Mouse (Mus musculus): ENCODE data around the gene Fto. TPM values are rescaled to one million over a fixed set of nuclear protein-coding genes. Genes with fewer than 3 reads are reported as not detected.

The Fto gene
- polyA plus RNA-seq, 1 experiment from 2014 or later = 176 TPM

GRCm38 (mm10) chr8:91712731-91713569 lies 399.6 kb downstream of the Fto start:
- ATAC-seq (replicated peaks) = no peak; the same call in 1 of the 2 replicates

DNA sequence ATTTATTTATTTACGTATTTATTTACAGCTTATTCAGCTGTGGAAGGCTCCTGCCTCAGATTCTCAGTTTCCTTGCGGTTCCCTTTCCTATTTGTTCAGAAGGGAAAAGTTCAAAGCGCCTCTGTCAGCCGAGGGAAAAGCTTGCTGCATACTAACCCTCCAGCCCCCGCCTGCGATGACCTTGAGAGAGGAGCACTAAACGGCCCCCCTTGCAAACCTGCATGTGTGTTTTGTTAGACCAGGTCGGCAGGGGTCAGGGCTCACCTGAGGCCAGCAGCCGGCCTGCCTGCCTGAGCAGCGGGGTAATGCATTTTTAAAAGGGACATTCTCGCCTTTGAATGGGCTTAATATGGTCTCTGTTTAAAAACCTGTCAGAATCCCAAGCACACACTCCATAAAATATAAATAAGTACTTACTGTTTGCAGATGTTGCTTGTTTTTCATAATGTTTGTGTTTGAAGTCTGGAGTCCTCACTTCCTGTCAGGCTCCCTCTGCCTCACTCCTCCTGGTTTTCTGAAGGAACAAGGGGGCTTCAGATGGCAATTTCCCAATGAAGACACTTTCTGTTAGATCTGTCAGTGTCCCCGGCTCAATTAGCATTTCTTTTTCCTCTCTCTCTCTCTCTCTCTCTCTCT lies 400.5 kb downstream of the Fto start:
- Histone ChIP-seq H3K4me1 (peaks cover 64% of the 10 kb centered on the region), H3K4me2 (peak overlapping the region; percentile 56), H3K9me3 (no peaks in the 10 kb centered on the region), H3K9ac (peak overlapping the region; percentile 1; the same call in 1 of the 2 replicates), H3K4me3 (peak overlapping the region; percentile 28; the same call in 1 of the 2 replicates), H3K36me3 (replicated peaks) (no peaks in the 10 kb centered on the region), H3K27ac (peak overlapping the region; percentile 58; the same call in 1 of the 2 replicates), H3K27me3 (replicated peaks) (0 out of 2 replicates have a peak, but pooled peaks cover 3% of the 10 kb centered on the region)
- ATAC-seq (replicated peaks) = no peak
- WGBS = 8% methylated on average over 12 of the region's 12 CpGs

More at GRCm38 (mm10) chr8:91712731-91713569, 399.6 kb downstream of the Fto start:
- peaks cover 65% of the 10 kb centered on the region for H3K4me1 ChIP-seq
- peak overlapping the region; percentile 28 for H3K4me3 ChIP-seq
- 0 out of 2 replicates have a peak, but pooled peaks cover 3% of the 10 kb centered on the region for H3K27me3 ChIP-seq (replicated peaks)
- WGBS = 3% methylated on average over 31 of the region's 31 CpGs
- peak overlapping the region; percentile 41 for H3K9ac ChIP-seq
- no peaks in the 10 kb centered on the region for H3K9me3 ChIP-seq
- H3K27ac ChIP-seq = peak overlapping the region; percentile 58
- H3K4me2 ChIP-seq = peak overlapping the region; percentile 56
- no peaks in the 10 kb centered on the region for H3K36me3 ChIP-seq (replicated peaks)

GRCm38 (mm10) chr8:91714733-91715132 lies 401.4 kb downstream of the Fto start:
- no peaks in the 10 kb centered on the region for H3K36me3 ChIP-seq (replicated peaks)
- no peak overlapping the region for H3K9ac ChIP-seq
- H3K27ac ChIP-seq = 0 out of 2 replicates have a peak overlapping the region, but pooled peaks have one; percentile 14
- no peak overlapping the region for H3K4me3 ChIP-seq
- 0 out of 2 replicates have a peak, but pooled peaks cover 3% of the 10 kb centered on the region for H3K27me3 ChIP-seq (replicated peaks)
- no peak overlapping the region for H3K4me2 ChIP-seq
- peaks cover 55% of the 10 kb centered on the region for H3K4me1 ChIP-seq
- ATAC-seq (replicated peaks) = no peak
- H3K9me3 ChIP-seq = no peaks in the 10 kb centered on the region
- WGBS = 90% methylated on average over 7 of the region's 7 CpGs

GRCm38 (mm10) chr8:91715387-91716085 lies 402.2 kb downstream of the Fto start:
- peak; percentile 58 for ATAC-seq (replicated peaks)
- 36% methylated on average over 8 of the region's 8 CpGs for WGBS
- Histone ChIP-seq H3K27me3 (replicated peaks) (0 out of 2 replicates have a peak, but pooled peaks cover 3% of the 10 kb centered on the region), H3K4me3 (no peak overlapping the region), H3K4me2 (no peak overlapping the region), H3K9me3 (no peaks in the 10 kb centered on the region), H3K9ac (no peak overlapping the region), H3K4me1 (peaks cover 47% of the 10 kb centered on the region), H3K27ac (peak overlapping the region; percentile 62), H3K36me3 (replicated peaks) (no peaks in the 10 kb centered on the region)

Other genes starting within 250 kb of the Fto start
- 22.0 and 22.1 TPM in 2 replicates for gene Rbl2, start 243.5 kb upstream of the Fto start, polyA plus RNA-seq (2015; fragmentation: Nextera tagmentation; extraction: Ambion mirVana)
- gene Aktip, start 113.5 kb upstream of the Fto start, polyA plus RNA-seq (2015; fragmentation: Nextera tagmentation; extraction: Ambion mirVana) = 135 and 140 TPM in 2 replicates
- gene Rpgrip1l, start 263 bp upstream of the Fto start, polyA plus RNA-seq (2015; fragmentation: Nextera tagmentation; extraction: Ambion mirVana) = 12.6 and 12.9 TPM in 2 replicates

All from midbrain, embryonic 15.5 days (tissue).